Mouse (Mus musculus) cerebellum, adult (tissue): ENCODE measurements around the gene Sipa1l3.

Experiments
- ATAC-seq: cut with Nextera tagmentation; 2 replicates; pipeline ENCODE4 v1.9.2; 2017; ENCODE audit warnings: mild to moderate bottlenecking, moderate library complexity, mixed read lengths; ENCODE audit not compliant: insufficient number of reproducible peaks, low FRiP score, low TSS enrichment

Sipa1l3 gene

DNA sequence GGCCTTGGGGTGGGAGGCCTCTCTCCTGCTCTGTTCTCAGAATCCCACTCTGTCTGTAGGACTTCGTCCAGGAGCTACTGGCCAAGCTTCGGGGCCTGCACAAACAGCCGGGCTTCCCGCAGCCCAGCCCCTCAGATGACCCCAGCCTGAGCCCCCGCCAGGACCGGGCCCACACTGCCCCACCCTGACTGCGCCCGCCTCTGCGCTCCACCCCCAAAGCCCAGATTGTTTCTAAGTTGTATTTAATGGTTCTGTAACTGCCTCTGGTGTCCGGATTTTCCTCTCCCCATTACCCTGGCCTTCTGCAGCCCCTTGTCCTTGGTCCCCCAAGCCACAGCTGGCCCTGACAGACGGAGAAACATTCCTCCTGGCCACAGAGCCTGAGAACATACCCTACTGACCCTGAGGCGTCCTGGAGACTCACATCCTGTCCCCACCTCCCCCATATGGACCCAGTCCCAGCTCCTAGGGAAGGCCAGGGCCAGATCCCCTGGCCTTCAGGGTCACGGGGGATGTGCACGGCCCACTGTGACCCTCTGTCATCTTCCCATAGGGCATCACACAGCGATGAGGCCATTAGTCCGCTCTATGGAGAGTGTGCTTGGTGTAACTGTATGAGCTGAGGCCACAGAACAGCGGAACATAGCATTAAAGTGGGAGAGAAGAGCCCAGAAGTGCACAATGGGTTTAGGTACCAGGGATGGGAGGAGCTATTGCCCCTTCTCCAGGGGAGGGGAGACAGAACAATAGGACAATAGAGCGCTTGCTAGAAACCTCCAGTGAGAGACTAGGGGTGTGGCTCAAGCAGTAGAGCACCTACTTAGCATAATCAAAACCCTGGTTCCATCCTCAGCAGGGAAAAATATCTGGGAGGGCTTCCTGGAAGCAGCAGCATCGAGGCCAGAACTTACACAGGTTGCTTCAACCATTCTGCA is 225.0 kb downstream of the Sipa1l3 start:
- ATAC-seq = no peak

DNA sequence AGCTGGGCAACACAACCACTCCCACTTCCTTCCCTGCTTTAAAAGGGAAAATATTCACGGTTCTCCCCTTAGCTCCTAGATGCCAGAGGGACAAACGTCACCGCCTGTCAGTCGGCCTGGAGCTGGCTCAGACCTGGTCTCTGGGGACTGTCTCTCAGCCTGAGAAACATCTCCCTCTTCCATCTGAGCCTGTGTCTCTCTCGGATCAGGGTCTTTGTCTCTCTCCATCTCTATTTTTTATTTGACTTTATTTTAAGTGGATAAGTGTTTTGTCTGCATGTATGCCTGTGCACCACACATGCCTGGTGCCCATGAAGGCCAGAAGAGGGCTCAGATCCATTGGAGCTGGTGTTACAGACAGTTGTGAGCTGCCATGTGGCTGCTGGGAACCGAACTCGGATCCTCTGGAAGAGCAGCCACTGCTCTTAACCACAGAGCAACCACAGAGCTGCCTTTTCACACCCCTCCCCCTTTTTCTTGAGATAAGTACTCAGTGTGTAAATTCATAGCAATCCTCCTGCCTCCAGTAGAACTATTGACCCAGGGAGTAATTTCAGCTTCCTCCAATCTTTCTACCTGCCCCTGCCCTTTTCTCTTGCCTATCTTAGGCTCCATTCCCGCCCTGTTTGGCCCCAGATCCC is 225.9 kb downstream of the Sipa1l3 start:
- ATAC-seq = peak; percentile 31; the same call in 1 of the 2 replicates

DNA sequence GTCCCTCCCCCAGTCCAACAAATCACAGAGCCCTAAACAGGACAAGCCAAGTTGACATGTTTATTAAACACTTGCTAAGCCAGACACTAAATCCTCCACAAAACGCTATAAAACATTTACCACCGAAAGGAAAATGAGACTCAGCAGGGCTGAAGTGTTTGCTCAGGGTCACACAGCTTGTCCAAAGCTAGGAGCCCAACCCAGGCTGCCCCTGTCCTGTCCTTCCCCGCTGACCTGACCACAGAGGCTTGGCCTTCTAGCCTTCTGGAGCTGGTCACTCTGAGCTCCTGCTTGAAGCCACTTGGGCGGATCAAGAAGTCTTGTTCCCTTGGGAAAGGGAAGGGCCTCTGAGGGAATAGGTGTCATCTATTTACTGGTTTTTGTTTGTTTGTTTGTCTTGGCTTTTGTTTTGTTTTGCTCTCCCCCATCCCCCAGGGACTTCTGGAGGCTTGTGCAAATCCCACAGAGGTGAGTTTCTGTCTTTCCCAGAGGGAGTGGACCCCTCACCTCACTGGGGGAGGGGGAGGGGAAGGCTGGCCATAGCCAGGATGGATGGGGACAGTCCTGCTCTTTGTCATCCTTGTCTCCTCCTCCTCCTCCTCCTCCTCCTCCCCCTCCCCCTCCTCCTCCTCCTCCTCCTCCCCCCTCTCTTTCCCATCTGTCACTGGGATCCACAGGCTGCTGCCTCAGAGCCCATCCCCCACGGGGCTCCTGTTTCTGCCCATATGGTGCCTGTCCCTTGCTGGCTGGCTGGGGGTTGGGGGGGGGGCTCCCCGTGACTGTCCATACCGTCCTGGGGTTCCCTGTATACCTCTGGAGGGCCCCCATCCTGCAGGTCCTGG is 226.6 kb downstream of the Sipa1l3 start:
- ATAC-seq = peak; percentile 60; the same call in 1 of the 2 replicates

DNA sequence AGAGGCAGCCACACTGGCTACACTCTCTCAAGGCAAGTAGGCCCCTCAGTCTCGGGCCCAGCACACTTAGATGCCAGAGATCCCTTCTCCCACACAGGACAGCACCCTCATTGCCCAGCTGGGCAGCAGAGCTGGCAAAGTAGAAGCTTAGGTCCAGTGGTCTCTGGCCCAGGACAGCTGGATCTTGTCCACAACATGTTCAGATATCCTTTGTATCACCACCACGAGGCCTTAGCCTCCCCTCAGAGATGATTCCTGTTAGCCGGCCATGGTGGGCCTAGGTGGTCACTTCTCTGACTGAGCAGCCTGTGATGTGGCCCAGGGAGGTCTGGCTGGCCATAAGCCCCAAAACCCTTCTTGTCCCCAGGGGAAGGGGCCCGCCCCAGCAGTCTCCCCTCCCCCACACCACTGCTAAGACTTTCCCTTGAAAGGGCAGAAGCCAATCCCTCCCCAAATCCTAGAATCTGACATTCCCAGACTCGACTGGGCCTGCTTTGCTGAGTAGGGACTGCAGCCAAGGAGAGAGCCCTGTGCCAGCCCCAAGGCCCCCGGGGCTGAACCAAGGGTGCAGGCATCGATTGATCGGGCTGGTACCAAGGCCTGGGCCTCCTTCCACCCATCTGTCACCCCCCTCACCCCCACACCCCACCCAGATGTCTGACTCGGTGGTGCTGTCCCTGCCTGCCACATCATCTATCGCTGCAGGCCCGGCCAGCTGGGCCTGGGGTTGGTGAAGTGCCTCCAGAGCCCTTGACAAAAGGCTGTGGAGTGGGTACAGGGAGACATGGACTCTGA is 227.6 kb downstream of the Sipa1l3 start:
- no peak for ATAC-seq

DNA sequence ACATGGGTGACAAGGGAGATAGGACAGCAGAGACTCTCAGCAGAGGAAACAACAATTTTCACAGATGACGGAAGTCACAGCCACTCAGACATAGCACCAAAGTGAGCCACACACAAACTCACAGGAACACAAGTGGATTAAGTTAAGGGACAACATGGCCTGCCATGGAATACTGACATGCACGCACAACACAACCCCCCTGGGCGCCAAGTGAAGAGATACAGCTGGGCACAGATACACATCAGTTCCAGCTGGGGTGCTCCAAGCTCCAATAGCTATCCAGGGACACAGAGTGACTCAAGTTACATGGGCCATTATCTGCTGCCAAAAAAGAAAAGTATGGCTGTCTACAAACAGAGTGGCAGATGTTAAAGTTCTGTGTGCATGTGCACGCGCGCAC is 228.6 kb downstream of the Sipa1l3 start:
- ATAC-seq = no peak

- ATAC-seq = no peak
These were observed 229.4 kb downstream of the Sipa1l3 start, which contains the start of gene Ppp1r14a for GRCm38 (mm10) chr7:29288942-29289638. Gene Ppp1r14a (plus strand): TSS chr7:29289308.

DNA sequence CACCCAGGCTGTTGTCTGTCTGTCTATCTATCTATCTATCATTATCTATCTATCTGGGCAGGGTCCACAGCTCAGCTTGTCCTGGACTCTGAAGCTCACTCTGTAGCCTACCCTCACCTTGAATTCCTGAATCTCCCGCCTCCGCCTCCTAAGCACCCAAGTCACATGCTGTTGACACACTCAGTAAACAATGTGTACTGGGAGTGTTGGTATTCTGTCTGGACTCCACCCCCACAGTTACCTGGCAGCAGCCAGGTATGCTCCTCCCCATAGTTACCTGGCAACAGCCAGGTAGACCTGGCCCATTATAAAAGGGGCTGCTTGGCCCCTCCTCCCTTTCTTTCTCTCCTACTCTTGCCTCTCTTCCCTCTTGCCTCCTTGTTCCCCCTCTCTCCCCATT is 230.4 kb downstream of the Sipa1l3 start:
- ATAC-seq = no peak

- no peak for ATAC-seq
These were observed 231.0 kb downstream of the Sipa1l3 start for GRCm38 (mm10) chr7:29287481-29287880.

DNA sequence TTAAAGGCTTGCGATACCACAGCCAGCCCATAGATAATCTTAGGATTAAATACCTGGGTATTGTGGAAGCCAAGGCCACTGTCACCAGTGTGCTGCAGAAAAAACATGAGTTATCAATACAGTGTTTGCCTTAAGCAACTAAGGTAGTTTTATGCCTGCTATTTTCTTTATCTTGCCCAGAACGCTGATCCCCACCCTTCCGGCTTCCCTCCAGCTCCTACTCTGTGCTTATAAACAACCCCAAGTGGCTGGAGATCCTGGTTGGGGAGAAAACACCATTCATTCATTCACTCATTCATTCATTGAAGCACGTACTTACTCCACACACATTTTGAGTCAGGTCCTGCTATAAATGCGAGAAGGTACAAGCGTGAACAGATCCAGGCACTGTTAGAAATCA is 233.9 kb downstream of the Sipa1l3 start:
- no peak for ATAC-seq

DNA sequence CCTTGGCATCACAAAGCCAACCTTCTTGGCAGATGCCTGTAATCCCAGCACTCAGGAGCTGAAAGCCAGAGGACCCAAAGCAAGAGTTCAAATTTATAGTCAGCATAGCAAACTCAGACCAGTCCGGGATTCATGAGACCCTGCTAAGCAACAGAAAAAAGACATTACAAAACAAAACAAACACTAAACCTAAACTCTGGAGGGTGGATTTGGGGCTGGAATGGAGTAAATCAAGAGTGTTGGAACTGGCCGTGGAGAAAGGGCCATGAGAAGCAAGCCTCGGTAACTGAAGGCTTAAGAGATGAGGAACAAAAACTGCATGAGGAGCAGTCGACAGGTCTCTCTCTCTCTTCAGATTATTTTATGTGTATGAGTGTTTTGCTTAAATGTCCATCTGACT is 234.6 kb downstream of the Sipa1l3 start:
- ATAC-seq = no peak

GRCm38 (mm10) chr7:29282074-29282554 is 236.3 kb downstream of the Sipa1l3 start:
- ATAC-seq = no peak

DNA sequence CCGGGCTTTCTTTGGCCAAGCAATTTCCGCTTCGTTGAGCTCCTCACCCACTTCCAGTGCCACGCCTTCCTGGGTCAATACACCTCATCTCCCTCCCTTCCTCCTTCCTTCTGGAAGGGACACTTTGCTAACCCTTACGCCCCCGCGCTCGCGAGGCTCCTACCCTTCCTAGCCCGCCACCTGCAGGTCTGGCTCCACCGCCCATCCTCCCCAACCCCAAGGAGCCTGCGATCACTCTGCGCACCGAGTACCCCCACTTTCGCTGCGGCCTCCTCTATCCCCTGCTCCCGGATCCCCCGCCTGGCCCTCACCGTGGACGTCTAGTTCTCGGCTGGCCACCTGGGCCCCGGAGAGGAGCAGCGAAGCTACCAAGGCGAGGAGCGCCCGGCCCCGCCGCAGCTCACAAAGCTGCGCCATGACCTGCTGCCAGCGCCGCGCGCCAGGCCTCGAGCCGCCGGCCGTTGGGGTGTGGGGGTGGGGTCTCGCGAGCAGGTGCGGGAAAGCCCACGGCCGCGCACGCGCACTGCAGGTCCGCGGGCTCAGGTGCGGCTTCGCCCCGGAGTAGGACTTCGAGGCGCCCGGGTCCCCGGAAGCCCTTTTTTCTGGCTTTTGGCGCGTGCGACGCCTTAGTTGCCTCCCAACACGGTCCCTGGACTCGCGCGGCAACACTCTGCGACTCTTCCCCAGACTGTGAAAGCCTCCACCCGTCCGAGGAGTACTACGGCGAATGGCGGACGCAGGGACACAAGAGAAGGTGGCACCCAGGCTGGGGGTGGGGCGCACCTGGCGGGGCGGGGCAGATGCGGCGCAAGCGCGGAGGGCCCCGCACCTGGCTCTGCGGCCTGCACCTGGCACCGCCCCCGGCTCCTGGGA is 237.0 kb downstream of the Sipa1l3 start, which contains the start of gene Spint2:
Spint2 (minus strand) TSS at position 712 of the 873 bp plus-strand sequence.
- ATAC-seq = peak; percentile 64; the same call in 1 of the 2 replicates

GRCm38 (mm10) chr7:29280801-29281200 is 237.6 kb downstream of the Sipa1l3 start:
- ATAC-seq = 0 out of 2 replicates have a peak, but pooled peaks have one; percentile 10

GRCm38 (mm10) chr7:29279924-29280323 is 238.5 kb downstream of the Sipa1l3 start:
- no peak for ATAC-seq

DNA sequence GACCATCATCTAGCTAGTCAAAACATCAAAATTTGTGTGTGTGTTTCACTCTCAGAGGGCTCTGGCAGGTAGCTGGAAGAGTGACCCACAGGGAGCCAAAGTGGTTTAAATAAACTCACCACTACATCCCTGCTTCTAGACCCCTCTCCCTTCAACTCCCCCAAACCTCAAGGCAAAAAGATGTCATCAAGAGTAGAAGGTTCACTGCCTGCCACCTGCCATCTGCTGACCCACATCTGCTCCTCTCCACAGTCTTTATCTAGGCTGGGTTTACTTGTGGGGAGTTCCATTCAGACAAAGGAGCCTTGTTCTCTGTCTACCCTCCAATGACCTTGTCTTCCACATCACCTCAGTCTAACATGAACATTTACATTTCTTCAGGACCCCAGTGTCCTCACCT is 239.2 kb downstream of the Sipa1l3 start:
- ATAC-seq = no peak

DNA sequence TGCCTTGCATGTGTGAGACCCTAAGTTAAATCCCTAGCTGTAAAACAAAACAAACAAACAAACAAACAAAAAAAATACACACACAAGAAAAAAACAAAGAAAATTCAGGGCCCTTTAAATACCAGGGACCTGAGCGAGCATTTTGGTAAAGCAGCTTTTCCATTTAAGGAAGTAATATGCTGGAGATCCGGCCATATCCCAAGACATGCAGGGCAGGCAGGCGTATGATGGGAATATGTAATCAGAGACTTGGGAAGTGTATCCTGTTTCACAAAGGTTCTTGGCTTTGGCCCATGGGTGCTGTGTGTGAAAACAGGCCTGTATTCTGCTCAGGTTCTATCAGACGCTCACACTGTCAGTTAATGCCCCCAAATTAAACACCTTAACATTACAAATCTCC is 240.9 kb downstream of the Sipa1l3 start:
- no peak for ATAC-seq

DNA sequence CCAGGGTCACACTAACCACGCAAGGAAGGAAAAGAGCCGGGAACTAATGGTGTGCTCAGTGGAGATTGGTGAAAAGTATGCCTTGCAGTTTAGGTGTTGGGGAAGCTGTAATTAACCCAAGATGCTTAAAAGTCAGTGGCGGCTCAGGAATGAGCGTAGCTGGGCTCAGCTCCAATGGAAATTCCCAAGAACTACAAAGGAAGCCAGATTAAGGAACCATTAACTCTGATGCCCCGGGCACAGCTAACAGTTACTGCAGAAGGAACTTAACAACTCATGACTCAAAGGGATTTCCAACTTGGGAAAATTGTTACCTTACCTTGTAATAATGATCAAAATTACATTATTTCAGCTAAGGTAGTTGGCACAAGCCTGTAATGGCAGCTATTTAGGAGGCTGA is 241.7 kb downstream of the Sipa1l3 start:
- no peak for ATAC-seq
